Mouse (Mus musculus): ENCODE results near the gene Tmem163.

The Tmem163 gene

GRCm38 (mm10) chr1:127437091-127437490, 242.3 kb downstream of the Tmem163 start:
- DNase-seq (ENCODE audit: extremely low spot score), result no peak

Measured in embryo, embryonic 9.5 days (tissue).